Mouse (Mus musculus) small intestine, adult 10 weeks (tissue): Measurements from ENCODE around the gene Tpsb2. TPM values are rescaled to one million over a fixed set of nuclear protein-coding genes. Genes with fewer than 3 reads are reported as not detected.

Source experiments
- polyA plus RNA-seq: library from polyadenylated mRNA; stranded (reverse); fragments of 350-450 nt; fragmentation: Illumina TruSeq; extraction: RNeasy Lipid Tissue Mini Kit (QIAGEN cat#74804); gene quantifications from one replicate; pipeline ENCODE4 v1.2.3, GENCODE M21; 2014; ENCODE audit warnings: low replicate concordance

Gene Tpsb2
- not detected for polyA plus RNA-seq

GRCm38 (mm10) chr17:25366005-25366404 is at the start of gene Tpsb2:
Tpsb2 (plus strand) TSS chr17:25366305.

GRCm38 (mm10) chr17:25318354-25318753 is 47.8 kb upstream of the Tpsb2 start, which contains the start of gene Prss29:
Prss29 (plus strand) TSS chr17:25318654.

GRCm38 (mm10) chr17:25345462-25345861 is 20.6 kb upstream of the Tpsb2 start, which contains the start of gene Tpsab1:
Tpsab1 (minus strand) TSS chr17:25345562.

GRCm38 (mm10) chr17:25368973-25369372 is 2.9 kb downstream of the Tpsb2 start, which contains the start of gene Tpsg1:
Tpsg1 (plus strand) TSS chr17:25369273.

Other genes with a start within 250 kb of the Tpsb2 start
- gene Ptx4, start 245.5 kb upstream of the Tpsb2 start, polyA plus RNA-seq, result not detected
- 2.5 TPM for gene Clcn7, start 232.9 kb upstream of the Tpsb2 start, polyA plus RNA-seq
- gene Ccdc154, start 203.8 kb upstream of the Tpsb2 start, polyA plus RNA-seq, result not detected
- gene Gm38655, start 190.8 kb upstream of the Tpsb2 start, polyA plus RNA-seq, result not detected
- 14.3 TPM for gene BC003965, start 181.8 kb upstream of the Tpsb2 start, polyA plus RNA-seq
- 19.8 TPM for gene Unkl, start 177.9 kb upstream of the Tpsb2 start, polyA plus RNA-seq
- 8.7 TPM for gene Gnptg, start 126.2 kb upstream of the Tpsb2 start, polyA plus RNA-seq
- gene Tsr3, start 126.1 kb upstream of the Tpsb2 start, polyA plus RNA-seq, result 2.1 TPM
- 0.33 TPM for gene Baiap3, start 109.9 kb upstream of the Tpsb2 start, polyA plus RNA-seq
- 184 TPM for gene Ube2i, start 91.7 kb upstream of the Tpsb2 start, polyA plus RNA-seq
- gene Prss34, start 67.9 kb upstream of the Tpsb2 start, polyA plus RNA-seq, result not detected
- not detected for gene Prss28, start 57.7 kb upstream of the Tpsb2 start, polyA plus RNA-seq
- not detected for gene Prss29, start 47.7 kb upstream of the Tpsb2 start, polyA plus RNA-seq
- not detected for gene Tpsab1, start 20.7 kb upstream of the Tpsb2 start, polyA plus RNA-seq
- gene Tpsg1, start 3.0 kb downstream of the Tpsb2 start, polyA plus RNA-seq, result 1.7 TPM
- 0.78 TPM for gene Cacna1h, start 67.5 kb downstream of the Tpsb2 start, polyA plus RNA-seq
- not detected for gene Tekt4, start 88.3 kb downstream of the Tpsb2 start, polyA plus RNA-seq
- not detected for gene Sstr5, start 131.0 kb downstream of the Tpsb2 start, polyA plus RNA-seq
- not detected for gene Sox8, start 204.4 kb downstream of the Tpsb2 start, polyA plus RNA-seq
- 0.15 TPM for gene Lmf1, start 212.8 kb downstream of the Tpsb2 start, polyA plus RNA-seq